Mouse (Mus musculus) forebrain, embryonic 10.5 days (tissue): Measurements from ENCODE around the gene Zfp689. TPM values are rescaled to one million over a fixed set of nuclear protein-coding genes. Genes with fewer than 3 reads are reported as not detected.
A peak's percentile ranks its signal among the peaks of the same experiment; 100 is the strongest.
"Not testable (repeated sequence)": the region's sequence is repeated elsewhere in the genome, so short reads cannot be mapped to it uniquely, and the experiment has no call there.

ENCODE experiments used
- DNase-seq: peaks from one replicate; pipeline ENCODE4 v3.0.0-alpha.2; 2017; ENCODE audit warnings: low spot score; ENCODE audit errors: extremely low spot score
- H3K27ac ChIP-seq: fragments of 300-500 bp; sonication (generic); 2 replicates; pipeline ENCODE4 v1.5.1; 2016; ENCODE audit warnings: mild to moderate bottlenecking
- H3K27me3 ChIP-seq: fragments of 300-500 bp; sonication (generic); 2 replicates; pipeline ENCODE4 v1.6.1; 2016; ENCODE audit warnings: mild to moderate bottlenecking; ENCODE audit not compliant: poor library complexity, severe bottlenecking
- H3K36me3 ChIP-seq: fragments of 300-500 bp; sonication (generic); replicated peaks from 2 replicates; pipeline ENCODE4 v1.6.1; 2016; ENCODE audit warnings: mild to moderate bottlenecking, moderate library complexity
- H3K4me1 ChIP-seq: fragments of 300-500 bp; sonication (generic); 2 replicates; pipeline ENCODE4 v1.6.1; 2016
- H3K4me3 ChIP-seq: fragments of 300-500 bp; sonication (generic); 2 replicates; pipeline ENCODE4 v1.5.1; 2016; ENCODE audit warnings: mild to moderate bottlenecking, moderate library complexity
- H3K9me3 ChIP-seq: fragments of 300-500 bp; sonication (generic); 2 replicates; pipeline ENCODE4 v1.6.1; 2016; ENCODE audit warnings: mild to moderate bottlenecking, moderate library complexity
- WGBS: fragments of 180-500 bp; shearing (Covaris S2); methylation state at CpG from one replicate; pipeline ENCODE4 v1.1.7; 2016; 5-methylcytosine and 5-hydroxymethylcytosine counted together
- polyA plus RNA-seq: library from polyadenylated mRNA; unstranded; fragments of >200 nt; fragmentation: Nextera tagmentation; extraction: Ambion mirVana; gene quantifications from 2 replicates; pipeline ENCODE4 v1.2.1, GENCODE M21; 2016

The Zfp689 gene
- polyA plus RNA-seq, 1 experiment from 2014 or later = 14.4 TPM

DNA sequence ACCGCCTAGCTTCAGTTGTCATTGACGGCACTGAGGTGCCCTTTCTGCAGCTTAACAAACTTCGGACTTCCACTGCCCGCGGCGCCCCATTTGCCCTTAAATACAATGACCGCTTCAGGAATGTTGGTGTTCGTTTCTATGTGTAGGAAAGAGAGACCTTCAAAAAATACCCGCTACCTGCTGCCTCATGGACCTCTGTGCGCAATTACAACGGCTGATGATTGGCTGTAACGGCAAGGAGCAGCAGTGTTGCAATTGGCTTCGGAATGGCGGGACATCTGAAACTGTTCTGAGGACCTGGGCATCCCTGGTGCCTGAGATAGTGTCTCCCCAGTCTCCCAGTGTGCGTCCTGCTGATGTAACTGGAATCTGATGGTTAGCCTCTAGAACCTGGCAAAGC is 26.7 kb downstream of the Zfp689 start:
- Histone ChIP-seq H3K36me3 (peaks cover 23% of the 10 kb centered on the region), H3K4me1 (peaks cover 18% of the 10 kb centered on the region), H3K4me3 (peak overlapping the region; percentile 92), H3K27me3 (peaks cover 20% of the 10 kb centered on the region), H3K27ac (peak overlapping the region; percentile 94), H3K9me3 (no peaks in the 10 kb centered on the region)
- 2% methylated on average over 15 of the region's 15 CpGs for WGBS
- no peak for DNase-seq

DNA sequence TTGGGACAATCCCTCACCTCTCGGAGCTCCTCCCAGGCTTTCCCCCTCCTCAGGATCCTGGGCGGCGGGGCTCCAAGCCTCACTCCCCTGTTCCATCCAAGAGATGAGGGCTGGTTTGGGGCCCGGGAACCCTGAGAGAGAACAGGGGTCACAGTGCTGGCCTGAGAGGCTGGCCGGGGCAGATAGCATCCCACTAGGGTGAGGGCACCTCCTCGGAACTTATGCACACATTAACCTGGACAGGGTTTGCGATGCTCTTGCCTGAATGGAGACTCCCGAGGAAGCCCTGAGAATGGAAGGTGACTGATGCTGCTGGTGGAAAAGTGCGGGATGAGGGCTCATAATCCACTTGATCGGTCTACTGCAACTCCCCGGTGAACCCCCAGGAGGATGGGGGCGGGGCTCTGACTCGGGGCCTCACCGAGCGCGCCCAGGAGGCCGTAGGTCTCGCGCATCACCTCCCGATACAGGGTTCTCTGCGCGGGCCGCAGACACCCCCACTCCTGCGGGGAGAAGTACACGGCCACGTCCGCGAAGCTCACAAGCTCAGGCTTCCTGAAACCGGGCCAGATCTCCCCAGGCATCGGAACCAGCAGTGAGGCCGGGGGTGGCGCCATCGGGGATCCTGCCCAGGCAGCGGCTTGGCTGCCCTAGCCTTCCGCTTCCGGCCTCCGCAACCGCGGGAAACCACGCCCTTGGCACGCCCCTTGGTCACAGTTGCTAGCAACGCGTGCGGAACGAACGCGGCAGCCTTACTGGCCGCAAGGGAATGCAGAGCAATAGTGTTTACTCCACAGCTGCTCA is 27.4 kb downstream of the Zfp689 start, which contains the start of gene Zfp688:
Zfp688 (minus strand) TSS at position 681 of the 804 bp plus-strand sequence.
- H3K27ac ChIP-seq = peak within 1 kb of the TSS; percentile 94
- H3K36me3 ChIP-seq = peaks cover 25% of the 10 kb centered on the region
- H3K27me3 ChIP-seq = peaks cover 20% of the 10 kb centered on the region
- no peaks in the 10 kb centered on the region for H3K9me3 ChIP-seq
- WGBS = under 1% methylated on average over 48 of the region's 48 CpGs
- DNase-seq = peak; percentile 94
- H3K4me1 ChIP-seq = peaks cover 18% of the 10 kb centered on the region
- H3K4me3 ChIP-seq = peak within 1 kb of the TSS; percentile 92

DNA sequence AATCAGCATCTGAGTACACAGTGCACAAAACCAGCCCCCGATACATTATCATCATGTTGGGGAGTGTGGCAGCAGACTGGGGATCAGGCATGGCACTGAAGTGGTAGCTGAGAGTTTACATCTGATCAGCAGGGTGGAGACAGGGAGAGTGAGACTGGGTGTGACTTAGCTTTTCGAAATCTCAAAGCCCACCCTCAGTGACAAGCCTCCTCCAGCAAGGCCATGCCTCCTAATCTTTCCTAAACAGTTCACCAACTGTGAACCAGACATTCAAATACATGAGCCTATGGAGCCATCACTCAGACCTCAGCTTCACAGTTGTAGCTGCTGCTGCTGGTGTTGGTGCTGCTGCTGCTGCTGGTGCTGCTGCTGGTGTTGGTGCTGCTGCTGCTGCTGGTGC is 37.5 kb downstream of the Zfp689 start:
- Histone ChIP-seq H3K27ac (no peak overlapping the region), H3K4me1 (peaks cover 2% of the 10 kb centered on the region), H3K9me3 (no peaks in the 10 kb centered on the region), H3K4me3 (no peak overlapping the region), H3K27me3 (no peaks in the 10 kb centered on the region), H3K36me3 (peaks cover 4% of the 10 kb centered on the region)
- 70% methylated on average over 2 of the region's 2 CpGs for WGBS
- DNase-seq = no peak

DNA sequence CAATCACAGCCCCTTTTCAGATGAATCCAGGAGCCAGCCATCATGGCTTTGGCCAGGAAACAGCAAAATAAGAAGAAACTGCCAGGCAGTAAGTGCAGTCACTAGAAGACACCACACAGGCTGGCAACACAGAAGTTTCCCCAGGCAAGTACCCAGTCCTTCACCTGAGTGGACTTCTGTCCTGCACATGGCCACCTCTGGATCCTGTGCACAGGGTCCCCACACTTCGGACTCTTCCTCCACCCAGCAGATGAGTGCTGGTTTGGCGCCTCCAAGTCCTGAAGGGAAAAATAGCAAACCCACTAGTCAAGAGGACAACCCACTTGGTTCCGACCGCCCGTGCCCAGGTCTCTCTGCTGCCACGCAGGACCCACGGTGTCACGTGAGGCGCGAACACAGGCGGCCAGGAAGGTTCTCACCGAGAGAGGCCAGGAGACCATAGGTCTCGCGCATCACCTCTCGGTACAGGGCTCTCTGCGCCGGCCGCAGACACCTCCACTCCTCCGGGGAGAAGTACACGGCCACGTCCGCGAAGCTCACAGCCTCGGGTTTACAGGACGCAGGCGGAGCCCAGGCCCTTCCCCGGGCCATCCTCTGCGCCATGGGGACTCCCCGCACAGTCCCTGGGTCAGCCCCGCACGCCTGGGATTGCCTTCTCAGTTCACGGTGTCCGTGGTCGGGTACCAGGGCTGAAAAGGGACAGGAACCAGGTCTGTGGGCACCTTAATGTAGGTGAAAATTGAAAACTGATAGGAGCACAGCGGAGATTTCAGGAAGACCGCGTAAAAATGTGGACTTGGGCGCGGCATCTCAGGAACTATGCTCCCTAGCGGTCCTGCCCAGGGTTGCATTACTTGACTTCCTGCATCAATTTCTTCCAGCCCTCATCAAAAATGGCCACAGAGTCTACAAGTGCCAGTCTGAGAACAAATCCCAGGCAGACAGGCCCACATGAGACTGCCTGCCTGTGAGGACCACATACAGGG is 42.7 kb downstream of the Zfp689 start, which contains the start of gene Zfp764:
Zfp764 (minus strand) TSS at position 821 of the 986 bp plus-strand sequence.
- Histone ChIP-seq H3K36me3 (peaks cover 12% of the 10 kb centered on the region), H3K27ac (peak within 1 kb of the TSS; percentile 91), H3K4me3 (peak within 1 kb of the TSS; percentile 65), H3K4me1 (peaks cover 10% of the 10 kb centered on the region)
- not testable (repeated sequence) for H3K27me3 ChIP-seq, H3K9me3 ChIP-seq
- WGBS = 8% methylated on average over 40 of the region's 40 CpGs
- DNase-seq = peak; percentile 81

DNA sequence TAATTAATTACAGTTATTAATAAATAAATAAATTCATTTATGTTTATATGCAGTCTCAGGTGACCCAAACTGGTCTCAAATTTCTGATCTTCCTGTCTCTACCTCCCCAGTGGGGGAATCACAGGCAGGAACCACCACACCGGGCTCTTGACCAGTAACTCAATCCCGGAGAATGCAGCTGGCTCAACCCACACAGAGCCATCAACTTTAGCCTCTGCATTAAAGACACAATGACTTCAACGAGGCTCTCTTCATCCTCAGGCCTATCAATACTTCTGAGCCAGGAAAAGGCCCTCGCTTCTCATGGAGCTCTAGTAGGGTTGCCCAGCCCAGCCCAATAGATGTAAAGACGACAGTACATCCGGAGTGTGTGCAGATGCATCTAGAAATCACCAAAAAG is 44.9 kb downstream of the Zfp689 start:
- peaks cover 10% of the 10 kb centered on the region for H3K4me1 ChIP-seq
- not testable (repeated sequence) for H3K27ac ChIP-seq, DNase-seq, H3K9me3 ChIP-seq, H3K27me3 ChIP-seq, H3K4me3 ChIP-seq
- H3K36me3 ChIP-seq = peaks cover 12% of the 10 kb centered on the region
- WGBS = 91% methylated on average over 6 of the region's 6 CpGs

DNA sequence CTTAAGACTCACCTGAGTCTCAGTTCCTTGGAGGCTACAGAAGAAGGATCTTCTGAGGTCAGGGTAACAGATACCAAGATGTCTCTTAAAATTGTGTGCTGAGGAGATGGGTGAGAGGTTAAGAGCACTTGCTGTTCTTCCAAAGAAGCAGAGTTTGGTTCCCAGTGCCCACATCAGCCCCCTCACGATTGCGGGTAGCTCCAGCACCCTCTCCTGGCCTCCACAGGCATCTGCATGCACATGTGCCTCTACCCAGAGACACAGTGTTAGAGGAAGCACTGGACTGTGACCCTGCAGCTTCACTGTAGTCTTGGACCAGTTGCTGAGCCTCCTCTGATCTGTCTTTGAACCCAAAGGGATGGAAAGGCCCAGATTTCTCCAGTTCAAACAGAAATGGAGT is 46.0 kb downstream of the Zfp689 start:
- Histone ChIP-seq H3K9me3 (peaks cover 7% of the 10 kb centered on the region; the same call in 1 of the 2 replicates), H3K36me3 (peaks cover 12% of the 10 kb centered on the region), H3K27ac (no peak overlapping the region), H3K4me1 (peaks cover 10% of the 10 kb centered on the region), H3K4me3 (no peak overlapping the region), H3K27me3 (no peaks in the 10 kb centered on the region)
- 52% methylated on average over 2 of the region's 2 CpGs for WGBS
- no peak for DNase-seq

DNA sequence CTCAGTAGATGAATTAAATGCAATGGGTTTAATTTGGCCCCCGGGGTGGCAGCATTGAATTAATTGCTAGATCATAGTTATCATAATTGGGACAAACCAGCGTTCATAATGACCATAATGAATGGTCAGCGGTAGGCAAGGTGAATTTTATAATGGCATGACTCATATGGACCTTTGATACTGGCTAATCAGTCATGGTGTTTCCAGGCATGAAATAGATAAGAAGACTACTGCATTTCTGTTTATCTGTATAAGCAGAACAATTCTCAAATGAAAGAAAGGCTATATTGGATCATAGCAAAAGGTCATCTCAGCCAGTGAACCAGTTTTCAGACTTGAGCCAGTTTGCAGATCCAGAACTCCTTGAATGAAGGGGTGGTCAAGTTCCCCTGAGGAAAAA is 48.6 kb downstream of the Zfp689 start:
- no peaks in the 10 kb centered on the region for H3K4me1 ChIP-seq
- peaks cover 7% of the 10 kb centered on the region; the same call in 1 of the 2 replicates for H3K9me3 ChIP-seq
- no peak overlapping the region for H3K4me3 ChIP-seq
- H3K27me3 ChIP-seq = no peaks in the 10 kb centered on the region
- H3K27ac ChIP-seq = no peak overlapping the region
- DNase-seq = no peak
- peaks cover 12% of the 10 kb centered on the region for H3K36me3 ChIP-seq
- WGBS = 70% methylated on average over 3 of the region's 3 CpGs

DNA sequence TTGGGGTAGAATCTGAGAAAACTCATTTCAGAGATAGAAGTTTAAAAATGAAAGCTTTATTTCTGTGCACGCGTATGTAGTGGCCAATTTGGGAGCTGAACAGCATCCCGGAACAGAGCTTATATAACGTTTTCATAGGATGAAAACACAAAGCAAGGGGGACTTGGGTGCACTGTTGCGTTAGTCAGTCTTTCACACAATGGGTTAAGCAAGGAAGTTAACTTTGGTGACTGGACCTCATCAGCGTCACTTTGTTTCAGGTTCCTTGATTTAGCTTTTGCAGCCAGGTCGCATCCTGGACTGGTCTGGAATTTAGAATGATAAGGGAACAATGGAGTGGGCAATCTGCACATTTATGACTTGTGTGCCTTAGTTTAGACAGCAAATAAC is 55.0 kb downstream of the Zfp689 start:
- no peak for DNase-seq
- H3K36me3 ChIP-seq = peaks cover 19% of the 10 kb centered on the region
- WGBS = 33% methylated on average over 7 of the region's 7 CpGs
- H3K9me3 ChIP-seq = no peaks in the 10 kb centered on the region
- H3K4me1 ChIP-seq = peaks cover 27% of the 10 kb centered on the region
- H3K4me3 ChIP-seq = peak overlapping the region; percentile 82
- H3K27ac ChIP-seq = peak overlapping the region; percentile 91
- H3K27me3 ChIP-seq = no peaks in the 10 kb centered on the region

DNA sequence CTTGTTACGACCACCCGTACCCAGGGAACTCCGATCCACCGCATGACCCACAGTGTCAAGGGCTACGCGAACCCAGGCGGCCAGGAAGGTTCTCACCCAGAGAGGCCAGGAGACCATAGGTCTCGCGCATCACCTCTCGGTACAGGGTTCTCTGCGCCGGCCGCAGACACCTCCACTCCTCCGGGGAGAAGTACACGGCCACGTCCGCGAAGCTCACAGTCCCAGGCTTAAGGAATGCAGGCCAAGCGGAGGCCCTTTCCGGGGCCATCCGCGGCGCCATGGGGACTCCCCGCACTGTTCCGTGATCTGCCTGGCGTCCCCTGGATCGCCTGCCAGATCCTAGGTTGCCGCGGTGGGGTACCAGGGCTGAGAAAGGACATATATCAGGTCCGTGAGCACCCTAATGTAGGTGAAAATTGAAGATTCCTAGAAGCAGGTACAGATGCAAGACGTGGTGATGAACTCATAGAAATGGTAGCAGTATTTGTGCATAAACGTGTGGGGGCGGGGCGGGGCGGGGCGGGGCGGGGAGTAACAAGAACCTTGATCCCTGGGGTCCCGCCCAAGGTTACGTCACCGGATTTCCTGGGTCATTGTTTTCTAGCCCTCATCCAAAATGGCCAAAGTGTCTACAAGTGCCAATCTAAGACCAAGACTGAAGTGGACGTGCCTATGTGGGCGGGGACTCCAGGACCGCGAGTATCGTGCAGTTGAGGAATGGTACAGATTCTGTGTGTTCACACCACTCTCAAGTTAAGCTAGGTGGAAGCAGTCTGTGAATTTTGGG is 55.6 kb downstream of the Zfp689 start, which contains the start of gene E430018J23Rik:
E430018J23Rik (minus strand) TSS at position 473 of the 787 bp plus-strand sequence.
- no peaks in the 10 kb centered on the region for H3K9me3 ChIP-seq
- H3K27me3 ChIP-seq = no peaks in the 10 kb centered on the region
- peak; percentile 96 for DNase-seq
- H3K36me3 ChIP-seq = peaks cover 19% of the 10 kb centered on the region
- peak within 1 kb of the TSS; percentile 82 for H3K4me3 ChIP-seq
- peaks cover 27% of the 10 kb centered on the region for H3K4me1 ChIP-seq
- H3K27ac ChIP-seq = peak within 1 kb of the TSS; percentile 91
- WGBS = 1% methylated on average over 45 of the region's 45 CpGs

DNA sequence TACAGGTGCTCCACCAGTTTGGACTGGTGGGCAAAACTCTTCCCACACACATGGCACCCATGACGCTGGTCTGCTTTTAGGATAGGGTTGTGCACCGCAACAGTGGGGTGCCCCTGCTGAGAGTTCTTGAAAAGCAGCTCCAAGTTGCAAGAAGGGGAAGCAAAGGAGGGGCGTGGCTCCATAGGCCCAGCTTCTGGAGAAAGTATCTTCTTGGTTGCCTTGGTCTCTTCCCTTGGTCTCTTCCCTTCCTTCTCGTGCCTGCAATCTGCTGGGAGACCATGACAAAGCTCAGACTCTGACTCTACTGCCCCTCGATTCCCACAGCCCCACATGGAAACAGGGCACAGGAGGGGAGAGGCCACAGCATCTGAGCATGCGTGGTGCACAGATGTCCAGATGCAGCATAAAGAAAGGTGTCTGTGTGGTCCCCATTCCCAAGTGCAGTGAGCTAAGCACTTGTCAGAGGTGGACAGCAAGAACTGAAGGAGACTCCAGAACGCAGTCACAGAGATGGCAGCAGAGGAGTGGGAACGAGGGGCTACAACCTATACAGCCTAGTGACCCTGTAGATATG is 56.6 kb downstream of the Zfp689 start:
- H3K27ac ChIP-seq = peak overlapping the region; percentile 91; the same call in 1 of the 2 replicates
- H3K36me3 ChIP-seq = peaks cover 19% of the 10 kb centered on the region
- 89% methylated on average over 8 of the region's 8 CpGs for WGBS
- H3K9me3 ChIP-seq = no peaks in the 10 kb centered on the region
- H3K4me1 ChIP-seq = peaks cover 27% of the 10 kb centered on the region
- no peak for DNase-seq
- peak overlapping the region; percentile 82 for H3K4me3 ChIP-seq
- no peaks in the 10 kb centered on the region for H3K27me3 ChIP-seq
